Mouse (Mus musculus) lung, embryonic 15.5 days (tissue): Measurements from ENCODE around the gene Acsl6. TPM values are rescaled to one million over a fixed set of nuclear protein-coding genes. Genes with fewer than 3 reads are reported as not detected.
A peak's percentile ranks its signal among the peaks of the same experiment; 100 is the strongest.
"Not testable (repeated sequence)": the region's sequence is repeated elsewhere in the genome, so short reads cannot be mapped to it uniquely, and the experiment has no call there.

ENCODE experiments used
- ATAC-seq: fragments of 200-750 bp; cut with Nextera tagmentation; 2 replicates; pipeline ENCODE4 v1.8.0; 2017; ENCODE audit warnings: moderate number of reproducible peaks, borderline replicate concordance; ENCODE audit not compliant: low FRiP score, low TSS enrichment; ENCODE audit errors: extremely low read depth
- H3K27ac ChIP-seq: fragments of 300-500 bp; sonication (generic); 2 replicates; pipeline ENCODE4 v1.5.1; 2015; ENCODE audit warnings: moderate library complexity, mild to moderate bottlenecking, inconsistent platforms
- H3K27me3 ChIP-seq: fragments of 300-500 bp; sonication (generic); 2 replicates; pipeline ENCODE4 v1.6.1; 2015; ENCODE audit warnings: inconsistent platforms
- H3K36me3 ChIP-seq: fragments of 300-500 bp; sonication (generic); 2 replicates; pipeline ENCODE4 v1.6.1; 2015; ENCODE audit warnings: inconsistent platforms
- H3K4me1 ChIP-seq: fragments of 300-500 bp; sonication (generic); 2 replicates; pipeline ENCODE4 v1.6.1; 2015; ENCODE audit warnings: inconsistent platforms
- H3K4me2 ChIP-seq: fragments of 300-500 bp; sonication (generic); 2 replicates; pipeline ENCODE4 v1.6.1; 2015; ENCODE audit warnings: inconsistent platforms, mild to moderate bottlenecking, moderate library complexity
- H3K4me3 ChIP-seq: fragments of 300-500 bp; sonication (generic); 2 replicates; pipeline ENCODE4 v1.5.1; 2015; ENCODE audit warnings: mild to moderate bottlenecking, inconsistent platforms
- H3K9ac ChIP-seq: fragments of 300-500 bp; sonication (generic); 2 replicates; pipeline ENCODE4 v1.6.1; 2015; ENCODE audit warnings: inconsistent platforms
- H3K9me3 ChIP-seq: fragments of 300-500 bp; sonication (generic); 2 replicates; pipeline ENCODE4 v1.6.1; 2016; ENCODE audit warnings: inconsistent platforms
- WGBS: fragments of 180-500 bp; shearing (Covaris S2); methylation state at CpG from one replicate; pipeline ENCODE4 v1.1.7; 2015; 5-methylcytosine and 5-hydroxymethylcytosine counted together
- polyA plus RNA-seq: library from polyadenylated mRNA; unstranded; fragments of >200 nt; fragmentation: Nextera tagmentation; extraction: Ambion mirVana; gene quantifications from 2 replicates; pipeline ENCODE4 v1.2.1, GENCODE M21; 2015

Gene Acsl6
- polyA plus RNA-seq, 1 experiment from 2014 or later: 0.46 TPM

DNA sequence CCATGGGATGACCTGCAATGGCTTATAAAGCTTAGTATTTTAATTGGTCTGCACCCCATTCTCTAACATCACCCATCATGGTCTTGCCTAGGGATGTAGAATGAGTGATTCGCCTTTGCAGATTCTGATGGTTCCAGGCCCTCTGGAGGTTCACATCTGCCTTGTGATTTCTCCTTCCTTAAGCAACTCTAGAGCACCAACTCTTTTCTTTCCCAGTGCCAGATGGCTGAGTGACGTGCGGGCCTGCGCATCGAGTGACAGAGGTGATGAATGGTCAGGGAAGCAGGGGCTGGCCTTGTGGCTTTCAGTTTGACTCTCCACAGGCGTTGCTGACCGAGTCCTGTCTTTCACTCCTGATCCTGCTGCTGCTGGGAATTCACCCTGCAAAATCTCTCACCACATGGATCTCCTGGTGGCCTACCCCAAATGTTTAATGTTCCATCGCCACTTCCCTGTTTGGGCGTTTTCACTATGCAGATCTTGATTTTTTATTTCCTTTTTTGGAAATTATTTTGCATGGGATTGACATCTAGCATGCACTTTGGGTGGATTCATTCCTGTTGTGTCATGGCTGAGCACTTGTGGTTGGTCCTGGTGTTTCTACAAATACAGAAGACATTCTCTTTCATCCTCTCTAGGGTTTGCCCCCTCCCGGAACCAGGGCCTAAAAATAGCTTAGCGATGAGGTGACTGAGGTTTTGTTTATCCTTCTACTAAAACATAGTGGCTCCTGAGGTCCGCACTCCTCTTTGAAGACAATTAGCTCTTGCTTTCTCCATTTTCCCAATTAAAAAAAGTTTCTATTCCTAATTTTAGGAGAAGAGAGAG lies 9.4 kb upstream of the Acsl6 start:
- Histone ChIP-seq H3K27ac (no peak overlapping the region), H3K9me3 (no peaks in the 10 kb centered on the region), H3K4me1 (no peaks in the 10 kb centered on the region), H3K9ac (no peak overlapping the region), H3K27me3 (no peaks in the 10 kb centered on the region), H3K36me3 (no peaks in the 10 kb centered on the region), H3K4me3 (no peak overlapping the region), H3K4me2 (no peak overlapping the region)
- ATAC-seq: no peak
- 41% methylated on average over 12 of the region's 12 CpGs for WGBS

DNA sequence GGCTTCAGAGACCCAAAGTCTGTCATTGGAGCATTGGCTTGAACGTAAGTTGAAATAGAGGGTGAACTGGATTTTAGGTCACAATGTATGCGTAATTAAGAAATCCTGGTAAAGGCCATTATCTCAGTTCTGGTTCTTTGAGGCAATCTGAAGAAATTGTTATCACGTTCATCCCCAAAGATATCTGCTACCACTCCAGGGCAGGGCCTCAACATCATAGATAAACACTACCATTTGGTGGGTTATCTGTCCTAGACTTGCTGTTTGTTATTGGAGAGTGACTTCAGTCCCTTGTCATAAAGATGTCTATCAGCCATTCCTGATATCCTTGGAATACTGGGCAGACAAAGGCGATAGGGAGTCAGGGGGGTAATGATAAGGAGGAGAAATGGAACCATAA lies 7.6 kb upstream of the Acsl6 start:
- no peak overlapping the region for H3K9ac ChIP-seq
- H3K4me1 ChIP-seq: no peaks in the 10 kb centered on the region
- H3K36me3 ChIP-seq: no peaks in the 10 kb centered on the region
- 74% methylated on average over 4 of the region's 4 CpGs for WGBS
- no peak overlapping the region for H3K4me3 ChIP-seq
- no peak overlapping the region for H3K4me2 ChIP-seq
- no peaks in the 10 kb centered on the region for H3K27me3 ChIP-seq
- no peak overlapping the region for H3K27ac ChIP-seq
- ATAC-seq: no peak
- no peaks in the 10 kb centered on the region for H3K9me3 ChIP-seq

- Histone ChIP-seq H3K27ac (no peak overlapping the region), H3K4me3 (no peak overlapping the region), H3K9ac (no peak overlapping the region), H3K27me3 (no peaks in the 10 kb centered on the region), H3K4me1 (no peaks in the 10 kb centered on the region), H3K4me2 (no peak overlapping the region), H3K36me3 (no peaks in the 10 kb centered on the region), H3K9me3 (no peaks in the 10 kb centered on the region)
- no peak for ATAC-seq
- 80% methylated on average over 1 of the region's 1 CpGs for WGBS
Measured at GRCm38 (mm10) chr11:54296734-54297133, 6.9 kb upstream of the Acsl6 start.

GRCm38 (mm10) chr11:54297471-54297870 lies 6.1 kb upstream of the Acsl6 start:
- not testable (repeated sequence) for H3K9ac ChIP-seq, H3K9me3 ChIP-seq, H3K4me3 ChIP-seq, H3K4me1 ChIP-seq, H3K4me2 ChIP-seq, H3K36me3 ChIP-seq, H3K27ac ChIP-seq, ATAC-seq, H3K27me3 ChIP-seq
- WGBS: 92% methylated on average over 2 of the region's 2 CpGs

DNA sequence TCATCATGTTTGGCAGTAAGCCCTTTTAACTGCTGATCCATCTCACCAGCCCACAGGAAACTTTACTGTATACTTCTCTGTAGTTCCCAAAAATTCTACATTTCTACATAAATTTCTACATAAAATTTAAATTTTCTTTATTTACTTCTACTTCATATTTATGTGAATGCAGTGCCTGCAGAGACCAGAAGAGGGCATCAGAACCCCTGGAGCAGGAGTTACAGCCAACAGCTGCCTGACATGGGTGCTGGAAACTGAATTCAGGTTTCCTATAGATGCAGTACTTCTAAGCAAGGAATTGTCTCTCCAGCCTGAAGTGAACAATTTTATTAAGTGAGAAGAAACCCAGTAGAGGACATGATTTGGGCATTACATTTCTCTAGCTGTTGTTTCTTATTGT lies 4.8 kb upstream of the Acsl6 start:
- Histone ChIP-seq H3K4me2 (no peak overlapping the region), H3K27me3 (peaks cover 7% of the 10 kb centered on the region), H3K9me3 (no peaks in the 10 kb centered on the region), H3K9ac (no peak overlapping the region), H3K4me3 (no peak overlapping the region), H3K27ac (no peak overlapping the region), H3K4me1 (peaks cover 1% of the 10 kb centered on the region), H3K36me3 (no peaks in the 10 kb centered on the region)
- ATAC-seq: no peak

DNA sequence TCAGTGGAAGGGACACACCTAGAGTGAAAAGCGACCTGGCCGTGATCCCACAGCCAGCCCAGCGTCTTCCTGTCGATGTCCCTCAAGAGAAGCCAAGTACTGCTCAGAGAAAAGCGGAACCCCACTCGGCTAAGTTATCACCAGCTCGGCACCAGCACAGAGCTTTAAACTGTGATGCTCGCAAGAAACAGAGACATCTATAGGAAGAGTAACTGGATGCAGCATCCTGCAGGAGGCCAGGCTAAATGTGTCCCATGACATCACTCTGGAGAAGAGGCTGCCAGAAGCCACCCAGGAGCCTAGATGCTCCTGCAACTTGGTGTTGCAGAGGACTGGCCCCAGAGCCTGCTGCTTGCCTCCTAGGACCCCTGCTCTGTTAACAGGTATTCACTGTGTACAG lies 1.6 kb upstream of the Acsl6 start:
- Histone ChIP-seq H3K4me1 (peaks cover 7% of the 10 kb centered on the region), H3K27ac (no peak overlapping the region), H3K4me2 (no peak overlapping the region), H3K9ac (no peak overlapping the region), H3K9me3 (no peaks in the 10 kb centered on the region), H3K36me3 (no peaks in the 10 kb centered on the region), H3K4me3 (no peak overlapping the region), H3K27me3 (peaks cover 19% of the 10 kb centered on the region)
- no peak for ATAC-seq
- 80% methylated on average over 8 of the region's 8 CpGs for WGBS

GRCm38 (mm10) chr11:54302606-54303005 lies 992 bp upstream of the Acsl6 start:
- no peak for ATAC-seq
- Histone ChIP-seq H3K27me3 (peaks cover 19% of the 10 kb centered on the region), H3K27ac (no peak overlapping the region), H3K9ac (no peak overlapping the region), H3K4me2 (no peak overlapping the region), H3K4me3 (no peak overlapping the region), H3K36me3 (no peaks in the 10 kb centered on the region), H3K9me3 (no peaks in the 10 kb centered on the region), H3K4me1 (peaks cover 7% of the 10 kb centered on the region)
- WGBS: 87% methylated on average over 3 of the region's 3 CpGs

DNA sequence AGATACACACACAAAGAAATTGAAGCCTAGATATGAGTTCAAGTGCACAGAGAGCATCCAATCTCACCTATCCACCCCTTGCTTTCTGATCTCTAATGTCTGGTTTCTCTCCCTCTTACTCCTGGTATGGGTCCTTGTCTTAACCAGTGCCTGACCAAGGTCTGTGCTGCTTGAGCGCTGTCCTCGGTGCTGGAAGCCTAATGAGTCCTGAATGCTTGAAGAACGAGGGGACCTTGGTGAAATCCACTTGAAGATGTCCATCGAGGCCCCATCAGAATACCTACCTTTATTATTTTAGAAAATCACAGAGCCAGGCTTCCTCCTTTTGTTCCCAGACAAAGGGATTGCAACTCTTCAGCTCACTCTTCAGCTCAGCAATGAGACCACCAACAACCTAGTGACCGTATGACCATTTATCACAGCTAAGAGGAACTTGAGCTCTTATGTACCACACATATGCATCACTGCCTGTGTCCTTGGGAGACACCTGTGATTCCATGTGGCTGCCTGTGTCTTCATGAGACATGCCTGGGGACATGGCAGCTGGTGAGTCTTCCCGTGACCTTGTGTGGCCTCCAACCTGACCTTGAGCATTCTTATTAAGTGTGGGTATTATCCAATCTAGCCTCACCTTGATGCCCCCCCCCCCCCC lies 396 bp upstream of the Acsl6 start:
- Histone ChIP-seq H3K36me3 (no peaks in the 10 kb centered on the region), H3K27me3 (peaks cover 19% of the 10 kb centered on the region), H3K4me2 (peak overlapping the region; percentile 86; the same call in 1 of the 2 replicates), H3K4me3 (no peak overlapping the region), H3K9ac (no peak overlapping the region), H3K27ac (no peak overlapping the region), H3K4me1 (peaks cover 7% of the 10 kb centered on the region), H3K9me3 (no peaks in the 10 kb centered on the region)
- WGBS: 15% methylated on average over 6 of the region's 6 CpGs
- no peak for ATAC-seq

DNA sequence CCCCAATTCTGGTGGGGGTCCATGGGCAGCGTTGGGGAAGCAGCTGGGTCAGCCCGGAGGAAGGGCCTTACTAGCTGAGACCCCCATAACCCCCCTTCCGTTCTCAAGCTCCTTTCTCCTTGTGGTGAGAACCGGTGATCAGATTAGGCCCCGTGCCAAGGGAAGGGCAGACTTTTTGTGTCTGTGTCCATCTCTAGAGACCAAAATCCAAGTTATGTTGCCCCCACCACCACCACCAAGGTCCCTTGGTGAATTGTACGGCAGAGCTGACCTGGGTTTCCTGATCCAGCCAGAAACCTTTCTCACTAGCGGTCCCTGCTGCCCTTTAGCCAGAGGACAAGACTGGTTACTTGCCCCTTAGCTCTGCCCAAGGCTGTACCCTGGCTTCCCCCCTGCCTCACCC lies 874 bp downstream of the Acsl6 start:
- peak overlapping the region; percentile 40 for H3K4me3 ChIP-seq
- H3K9ac ChIP-seq: no peak overlapping the region
- 9% methylated on average over 7 of the region's 7 CpGs for WGBS
- peak overlapping the region; percentile 86 for H3K4me2 ChIP-seq
- peaks cover 19% of the 10 kb centered on the region for H3K27me3 ChIP-seq
- no peak for ATAC-seq
- H3K27ac ChIP-seq: no peak overlapping the region
- no peaks in the 10 kb centered on the region for H3K36me3 ChIP-seq
- H3K9me3 ChIP-seq: no peaks in the 10 kb centered on the region
- peaks cover 7% of the 10 kb centered on the region for H3K4me1 ChIP-seq

DNA sequence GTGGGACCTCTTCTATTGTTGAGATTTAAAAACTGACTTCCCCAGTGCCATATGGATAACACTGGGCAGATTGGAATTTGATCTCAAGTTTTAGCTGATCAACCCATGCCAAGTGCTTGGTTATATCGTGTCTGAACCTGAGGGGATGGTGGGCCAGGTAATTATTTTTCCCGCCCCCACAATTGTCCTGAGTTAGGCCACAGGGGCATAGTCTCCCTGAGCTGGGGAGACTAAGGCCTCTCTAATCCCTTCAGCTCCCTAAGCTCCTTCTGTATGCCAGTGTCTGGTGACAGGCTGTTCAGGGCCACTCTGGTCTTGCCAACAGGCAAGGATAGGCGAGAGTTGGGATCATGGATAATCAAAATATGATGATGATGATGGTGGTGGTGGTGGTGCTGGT lies 1.7 kb downstream of the Acsl6 start:
- no peak for ATAC-seq
- Histone ChIP-seq H3K36me3 (no peaks in the 10 kb centered on the region), H3K27me3 (peaks cover 19% of the 10 kb centered on the region), H3K4me1 (peaks cover 7% of the 10 kb centered on the region), H3K4me2 (no peak overlapping the region), H3K9ac (no peak overlapping the region), H3K4me3 (no peak overlapping the region), H3K9me3 (no peaks in the 10 kb centered on the region), H3K27ac (no peak overlapping the region)
- WGBS: 79% methylated on average over 3 of the region's 3 CpGs

DNA sequence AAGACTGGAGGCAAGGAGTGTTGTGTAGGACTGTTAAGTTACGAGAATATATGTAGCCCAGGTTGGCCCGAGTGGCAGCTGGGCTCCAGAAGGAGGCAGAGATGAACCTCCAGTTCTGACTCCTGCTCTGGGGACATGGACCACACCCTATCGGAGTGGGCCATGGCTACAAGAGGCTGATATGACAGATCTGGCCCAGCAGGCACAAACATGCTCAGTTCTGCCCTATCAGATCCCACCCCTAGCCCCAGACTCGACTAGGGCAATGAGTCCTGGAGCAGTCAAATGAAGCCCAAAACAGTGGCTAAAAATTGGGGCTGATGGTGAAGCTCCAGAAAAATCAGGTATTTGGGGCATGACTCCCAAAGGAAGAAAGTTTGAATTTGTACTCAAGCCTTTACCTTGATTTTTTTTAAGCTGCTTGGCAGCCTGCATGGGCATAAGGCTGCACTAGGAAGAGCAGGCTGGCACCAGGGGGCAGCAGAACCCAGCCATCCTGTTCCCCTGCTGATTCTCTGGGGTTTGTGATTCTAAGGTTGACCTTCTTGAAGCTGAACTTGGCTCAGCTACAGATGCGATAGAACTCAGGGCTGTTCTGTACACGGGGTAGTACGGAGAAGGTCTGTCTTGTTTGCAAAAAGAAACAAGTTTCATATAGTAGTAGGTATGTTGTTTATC lies 3.7 kb downstream of the Acsl6 start:
- Histone ChIP-seq H3K27ac (no peak overlapping the region), H3K36me3 (no peaks in the 10 kb centered on the region), H3K27me3 (peaks cover 19% of the 10 kb centered on the region), H3K9me3 (no peaks in the 10 kb centered on the region), H3K4me3 (no peak overlapping the region), H3K4me2 (no peak overlapping the region), H3K9ac (no peak overlapping the region), H3K4me1 (peaks cover 7% of the 10 kb centered on the region)
- no peak for ATAC-seq
- WGBS: 64% methylated on average over 7 of the region's 7 CpGs

DNA sequence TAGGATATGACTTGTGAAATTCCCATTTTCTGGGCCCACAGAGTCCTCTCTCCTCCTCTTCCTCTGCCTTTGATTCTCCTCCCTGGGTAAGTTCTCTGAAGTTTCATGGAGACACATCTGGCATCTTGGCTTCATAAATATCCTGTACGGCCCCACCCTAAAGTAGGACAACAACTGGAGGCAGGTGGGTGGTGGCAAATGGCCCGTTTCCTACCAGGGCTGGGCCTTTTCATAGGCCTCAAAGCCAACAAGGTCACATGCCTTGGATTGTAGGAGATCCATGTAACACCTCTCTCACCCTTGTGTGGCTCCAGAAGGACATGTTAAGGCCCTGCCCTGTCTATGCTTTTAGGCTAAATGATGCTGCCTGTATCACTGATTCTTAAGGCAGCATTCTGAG lies 7.0 kb downstream of the Acsl6 start:
- Histone ChIP-seq H3K27ac (no peak overlapping the region), H3K9ac (no peak overlapping the region), H3K27me3 (no peaks in the 10 kb centered on the region), H3K4me2 (no peak overlapping the region), H3K4me3 (no peak overlapping the region), H3K36me3 (no peaks in the 10 kb centered on the region), H3K9me3 (no peaks in the 10 kb centered on the region), H3K4me1 (no peaks in the 10 kb centered on the region; the same call in 1 of the 2 replicates)
- no peak for ATAC-seq
- 56% methylated on average over 2 of the region's 2 CpGs for WGBS
